Comparison of ENCODE assay signal across 8 mouse cellular contexts in genomic region chr11:97781832-97782563, GRCm38 (mm10). TPM values are rescaled to one million over a fixed set of nuclear protein-coding genes. Genes with fewer than 3 reads are reported as not detected.
DNase-seq lines count a peak whose midpoint lies in the region; ATAC-seq and TF ChIP-seq lines count a peak whose summit lies in the region.

Gene Rpl23, minus strand, starts transcription at chr11:97782437.

- H3K4me2 ChIP-seq in heart, embryonic 15.5 days: peak within 1 kb of the TSS; percentile 69
- H3K4me2 ChIP-seq in liver, embryonic 14.5 days (ENCODE audit: low read depth): peak within 1 kb of the TSS; percentile 87
- H3K4me2 ChIP-seq in neural tube, embryonic 11.5 days (ENCODE audit: low read depth): peak within 1 kb of the TSS; percentile 87
- peak within 1 kb of the TSS; percentile 72 for H3K4me2 ChIP-seq in stomach, postnatal 0 days (replicated peaks; ENCODE audit: low read depth)

- H3K36me3 ChIP-seq in forebrain, embryonic 10.5 days (replicated peaks): peaks cover 45% of the 10 kb centered on the region
- peaks cover 39% of the 10 kb centered on the region for H3K36me3 ChIP-seq in heart, embryonic 15.5 days
- peaks cover 38% of the 10 kb centered on the region for H3K36me3 ChIP-seq in liver, embryonic 14.5 days (replicated peaks; ENCODE audit: control insufficient read depth, insufficient read depth, low read depth)
- peaks cover 27% of the 10 kb centered on the region for H3K36me3 ChIP-seq in neural tube, embryonic 11.5 days (ENCODE audit: control insufficient read depth, insufficient read depth, low read length)
- H3K36me3 ChIP-seq in stomach, postnatal 0 days (ENCODE audit: control insufficient read depth, insufficient read depth, low read length): peaks cover 24% of the 10 kb centered on the region

- peak; percentile 96 for ATAC-seq in heart, embryonic 15.5 days (replicated peaks; ENCODE audit: insufficient number of reproducible peaks, insufficient read depth, low FRiP score, low read depth)
- ATAC-seq in liver, embryonic 14.5 days (ENCODE audit: insufficient read depth): peak; percentile 91
- ATAC-seq in neural tube, embryonic 11.5 days (ENCODE audit: insufficient read depth, low FRiP score, low TSS enrichment): peak; percentile 93
- peak; percentile 96 for ATAC-seq in stomach, postnatal 0 days (ENCODE audit: low FRiP score, low TSS enrichment)

- peak; percentile 96 to 98 for DNase-seq in CD8-positive naive resting alpha-beta T cell, adult 2 months (ENCODE audit: low read depth in 2 of 2, low spot score in 2 of 2)
- peak; percentile 99 for DNase-seq in c-Kit-positive CD71-negative TER-119-negative erythroid progenitor cells, embryonic 14.5 days (ENCODE audit: low read depth)
- peak; percentile 99 for DNase-seq in forebrain, embryonic 10.5 days (ENCODE audit: extremely low spot score, low spot score)
- DNase-seq in kidney, postnatal 25 days: peak; percentile 99 to 100
- DNase-seq in liver, embryonic 14.5 days (ENCODE audit: low read depth in 3 of 3, low spot score in 3 of 3): peak; percentile 96 to 97 (median 96)
- peak; percentile 99 for DNase-seq in neural tube, embryonic 11.5 days (ENCODE audit: low spot score)
- DNase-seq in stomach, postnatal 0 days (ENCODE audit: low spot score): peak; percentile 99

- H3K9me3 ChIP-seq in forebrain, embryonic 10.5 days: 0 out of 2 replicates have a peak, but pooled peaks cover 3% of the 10 kb centered on the region
- no peaks in the 10 kb centered on the region for H3K9me3 ChIP-seq in heart, embryonic 15.5 days (replicated peaks)
- H3K9me3 ChIP-seq in liver, embryonic 14.5 days (ENCODE audit: control insufficient read depth, low read length): no peaks in the 10 kb centered on the region
- H3K9me3 ChIP-seq in neural tube, embryonic 11.5 days (ENCODE audit: control insufficient read depth, low read length): no peaks in the 10 kb centered on the region
- no peaks in the 10 kb centered on the region for H3K9me3 ChIP-seq in stomach, postnatal 0 days (ENCODE audit: control insufficient read depth, low read length)

- H3K27ac ChIP-seq in forebrain, embryonic 10.5 days: peak within 1 kb of the TSS; percentile 99
- H3K27ac ChIP-seq in heart, embryonic 15.5 days: peak within 1 kb of the TSS; percentile 90
- H3K27ac ChIP-seq in liver, embryonic 14.5 days: peak within 1 kb of the TSS; percentile 65
- peak within 1 kb of the TSS; percentile 94 for H3K27ac ChIP-seq in neural tube, embryonic 11.5 days (ENCODE audit: low read depth, low read length)
- peak within 1 kb of the TSS; percentile 87 for H3K27ac ChIP-seq in stomach, postnatal 0 days (replicated peaks)

- no peaks in the 10 kb centered on the region for H3K27me3 ChIP-seq in forebrain, embryonic 10.5 days (ENCODE audit: poor library complexity, severe bottlenecking)
- H3K27me3 ChIP-seq in heart, embryonic 15.5 days: no peaks in the 10 kb centered on the region
- H3K27me3 ChIP-seq in liver, embryonic 14.5 days (ENCODE audit: control insufficient read depth, insufficient read depth, low read length): no peaks in the 10 kb centered on the region
- H3K27me3 ChIP-seq in neural tube, embryonic 11.5 days (ENCODE audit: control insufficient read depth, insufficient read depth, low read length): no peaks in the 10 kb centered on the region
- H3K27me3 ChIP-seq in stomach, postnatal 0 days (ENCODE audit: control insufficient read depth, insufficient read depth, low read length): no peaks in the 10 kb centered on the region

- H3K9ac ChIP-seq in heart, embryonic 15.5 days: peak within 1 kb of the TSS; percentile 98
- peak within 1 kb of the TSS; percentile 94 for H3K9ac ChIP-seq in liver, embryonic 14.5 days (replicated peaks)
- peak within 1 kb of the TSS; percentile 98 for H3K9ac ChIP-seq in neural tube, embryonic 11.5 days (ENCODE audit: low read length)
- H3K9ac ChIP-seq in stomach, postnatal 0 days (ENCODE audit: low read length): peak within 1 kb of the TSS; percentile 99

- no peak for TF ChIP-seq EP300 in liver, embryonic 14.5 days (IDR thresholded peaks at IDR 0.05; ENCODE audit: low read depth)
- peak; percentile 91 for TF ChIP-seq EP300 in stomach, postnatal 0 days (optimal IDR thresholded peaks at IDR 0.05)

- TF ChIP-seq CTCF in liver, embryonic 14.5 days (IDR thresholded peaks at IDR 0.05; ENCODE audit: low read depth): no peak
- TF ChIP-seq CTCF in stomach, postnatal 0 days (IDR thresholded peaks at IDR 0.05; ENCODE audit: low read depth): no peak

- peak within 1 kb of the TSS; percentile 98 for H3K4me3 ChIP-seq in forebrain, embryonic 10.5 days
- H3K4me3 ChIP-seq in heart, embryonic 15.5 days: peak within 1 kb of the TSS; percentile 84
- peak within 1 kb of the TSS; percentile 79 to 83 for H3K4me3 ChIP-seq in liver, embryonic 14.5 days (ENCODE audit: insufficient read depth in 1 of 2, low read depth in 2 of 2, low read length in 2 of 2)
- H3K4me3 ChIP-seq in neural tube, embryonic 11.5 days (ENCODE audit: low read depth, low read length): peak within 1 kb of the TSS; percentile 96
- H3K4me3 ChIP-seq in stomach, postnatal 0 days (ENCODE audit: low read depth, low read length): peak within 1 kb of the TSS; percentile 93

- H3K4me1 ChIP-seq in forebrain, embryonic 10.5 days: peaks cover 28% of the 10 kb centered on the region
- H3K4me1 ChIP-seq in heart, embryonic 15.5 days (replicated peaks): peaks cover 22% of the 10 kb centered on the region
- peaks cover 7 to 11% of the 10 kb centered on the region in 2 experiments for H3K4me1 ChIP-seq in liver, embryonic 14.5 days (replicated peaks; ENCODE audit: control insufficient read depth in 2 of 2, insufficient read depth in 2 of 2, low read length in 1 of 2)
- peaks cover 12% of the 10 kb centered on the region for H3K4me1 ChIP-seq in neural tube, embryonic 11.5 days (ENCODE audit: control insufficient read depth, insufficient read depth, low read length)
- no peaks in the 10 kb centered on the region for H3K4me1 ChIP-seq in stomach, postnatal 0 days (replicated peaks; ENCODE audit: control insufficient read depth, insufficient read depth)

- under 1% methylated on average over 67 of the region's 67 CpGs for WGBS in forebrain, embryonic 10.5 days
- under 1% methylated on average over 67 of the region's 67 CpGs for WGBS in heart, embryonic 15.5 days
- under 1% methylated on average over 67 of the region's 67 CpGs for WGBS in liver, embryonic 14.5 days (ENCODE audit: insufficient replicate concordance)
- WGBS in neural tube, embryonic 11.5 days: under 1% methylated on average over 67 of the region's 67 CpGs
- WGBS in stomach, postnatal 0 days: under 1% methylated on average over 62 of the region's 67 CpGs

RNA-seq across cellular contexts. Expression of gene Rpl23, which starts in this region (rescaled TPM):
- 449 and 492 TPM in 2 replicates for polyA plus RNA-seq in forebrain, embryonic 10.5 days (2016; fragmentation: Nextera tagmentation; extraction: Ambion mirVana)
- polyA plus RNA-seq in heart, embryonic 15.5 days (2015; fragmentation: Nextera tagmentation; extraction: Ambion mirVana): 286 and 399 TPM in 2 replicates
- 229 and 484 TPM in 2 replicates for polyA plus RNA-seq in liver, embryonic 14.5 days (2012; rRNA removed)
- 485 and 502 TPM in 2 replicates for polyA plus RNA-seq in liver, embryonic 14.5 days (2014; fragmentation: Nextera tagmentation; extraction: Ambion mirVana)
- 453 and 457 TPM in 2 replicates for polyA plus RNA-seq in neural tube, embryonic 11.5 days (2014; fragmentation: Nextera tagmentation; extraction: Ambion mirVana)
- polyA plus RNA-seq in stomach, postnatal 0 days (2015; fragmentation: Nextera tagmentation; extraction: Ambion mirVana): 585 and 586 TPM in 2 replicates

Comparison
In these comparisons a context has a peak if more than half of its experiments do, and no peak if none do; other contexts are left out.
1. Peak in every context shown above with its lines: DNase-seq, ATAC-seq, H3K4me3 ChIP-seq and H3K27ac ChIP-seq.